Mouse (Mus musculus) pancreas, adult 10 weeks (tissue): Measurements from ENCODE around the gene Rnf227. TPM values are rescaled to one million over a fixed set of nuclear protein-coding genes. Genes with fewer than 3 reads are reported as not detected.

Experiments
- polyA plus RNA-seq: library from polyadenylated mRNA; stranded (reverse); fragments of 350-450 nt; fragmentation: Illumina TruSeq; extraction: RNeasy Lipid Tissue Mini Kit (QIAGEN cat#74804); gene quantifications from one replicate; pipeline ENCODE4 v1.2.3, GENCODE M21; 2015; ENCODE audit warnings: low read depth, low replicate concordance; ENCODE audit not compliant: insufficient read depth

Gene Rnf227
- 0.90 TPM for polyA plus RNA-seq

GRCm38 (mm10) chr11:69340161-69341131, at the start of gene Rnf227:
Rnf227 (plus strand) TSS chr11:69340461.

GRCm38 (mm10) chr11:69323667-69324111, 16.6 kb upstream of the Rnf227 start, which contains the start of the genes Cntrob and Trappc1:
Cntrob (minus strand) TSS chr11:69323775.
Trappc1 (plus strand) TSS chr11:69323980.

DNA sequence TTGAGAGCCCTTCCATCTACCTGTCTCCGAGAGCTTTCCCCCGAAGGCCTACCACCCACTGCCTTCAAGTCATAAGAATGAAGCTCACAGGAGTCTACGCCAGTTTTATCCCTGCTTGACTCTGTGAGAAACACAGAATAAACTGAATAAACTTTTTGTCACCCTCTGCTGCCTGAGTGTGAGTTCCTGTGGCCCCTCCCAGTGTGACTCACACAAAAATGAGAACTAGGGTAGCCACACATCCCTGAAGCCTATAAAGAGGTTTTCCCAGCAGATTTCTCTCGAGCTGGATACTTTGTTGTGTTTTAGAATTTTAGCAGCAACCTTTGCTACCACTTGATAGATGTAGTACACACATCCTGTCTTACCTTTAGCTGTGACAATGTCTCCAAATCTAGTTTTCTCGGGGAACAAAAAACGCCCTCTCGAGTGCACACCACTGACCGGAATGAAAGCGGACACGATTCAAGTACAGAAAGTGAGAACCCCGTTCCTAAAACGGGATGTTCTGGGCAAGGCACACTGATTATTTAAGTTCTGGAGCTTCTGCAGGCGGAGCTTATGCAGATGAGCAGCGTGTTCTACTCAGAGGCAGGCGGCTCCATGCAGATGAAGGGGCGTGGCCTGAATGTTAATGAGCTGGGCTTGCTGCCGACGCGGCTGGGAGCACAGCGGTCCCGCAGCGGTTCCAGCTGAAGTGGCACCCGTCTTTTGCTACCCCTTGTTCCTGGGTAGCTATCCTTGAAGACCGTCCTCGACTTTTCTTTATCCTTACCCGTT, 14.4 kb upstream of the Rnf227 start, which contains the start of gene Kcnab3:
TSS of gene Kcnab3 (plus strand) at position 631 of the 780 bp plus-strand sequence.

GRCm38 (mm10) chr11:69369215-69369989, 29.1 kb downstream of the Rnf227 start, which contains the start of gene Chd3:
Chd3 (minus strand) TSS chr11:69369406.

Other genes with a start within 250 kb of the Rnf227 start
- gene Per1, start 245.2 kb upstream of the Rnf227 start, polyA plus RNA-seq = 11.2 TPM
- gene Hes7, start 220.1 kb upstream of the Rnf227 start, polyA plus RNA-seq = not detected
- not detected for gene 9130213A22Rik, start 217.9 kb upstream of the Rnf227 start, polyA plus RNA-seq
- not detected for gene Aloxe3, start 214.6 kb upstream of the Rnf227 start, polyA plus RNA-seq
- gene Alox12b, start 183.5 kb upstream of the Rnf227 start, polyA plus RNA-seq = not detected
- not detected for gene Alox8, start 142.6 kb upstream of the Rnf227 start, polyA plus RNA-seq
- not detected for gene Gucy2e, start 103.4 kb upstream of the Rnf227 start, polyA plus RNA-seq
- 3.1 TPM for gene Cntrob, start 16.7 kb upstream of the Rnf227 start, polyA plus RNA-seq
- 24.2 TPM for gene Trappc1, start 16.5 kb upstream of the Rnf227 start, polyA plus RNA-seq
- gene Kcnab3, start 14.2 kb upstream of the Rnf227 start, polyA plus RNA-seq = 2.4 TPM
- gene Chd3, start 28.9 kb downstream of the Rnf227 start, polyA plus RNA-seq = 20.2 TPM
- gene Naa38, start 55.0 kb downstream of the Rnf227 start, polyA plus RNA-seq = 38.8 TPM
- 7.7 TPM for gene Cyb5d1, start 55.2 kb downstream of the Rnf227 start, polyA plus RNA-seq
- gene Tmem88, start 57.8 kb downstream of the Rnf227 start, polyA plus RNA-seq = 12.1 TPM
- 6.6 TPM for gene Kdm6b, start 73.2 kb downstream of the Rnf227 start, polyA plus RNA-seq
- gene Dnah2, start 208.6 kb downstream of the Rnf227 start, polyA plus RNA-seq = 0.07 TPM
- 1.1 TPM for gene Efnb3, start 219.7 kb downstream of the Rnf227 start, polyA plus RNA-seq
- gene Wrap53, start 239.8 kb downstream of the Rnf227 start, polyA plus RNA-seq = 3.8 TPM
- gene Trp53, start 239.9 kb downstream of the Rnf227 start, polyA plus RNA-seq = 14.2 TPM